ENCODE assay signal across 12 mouse cellular contexts in the genomic region with DNA sequence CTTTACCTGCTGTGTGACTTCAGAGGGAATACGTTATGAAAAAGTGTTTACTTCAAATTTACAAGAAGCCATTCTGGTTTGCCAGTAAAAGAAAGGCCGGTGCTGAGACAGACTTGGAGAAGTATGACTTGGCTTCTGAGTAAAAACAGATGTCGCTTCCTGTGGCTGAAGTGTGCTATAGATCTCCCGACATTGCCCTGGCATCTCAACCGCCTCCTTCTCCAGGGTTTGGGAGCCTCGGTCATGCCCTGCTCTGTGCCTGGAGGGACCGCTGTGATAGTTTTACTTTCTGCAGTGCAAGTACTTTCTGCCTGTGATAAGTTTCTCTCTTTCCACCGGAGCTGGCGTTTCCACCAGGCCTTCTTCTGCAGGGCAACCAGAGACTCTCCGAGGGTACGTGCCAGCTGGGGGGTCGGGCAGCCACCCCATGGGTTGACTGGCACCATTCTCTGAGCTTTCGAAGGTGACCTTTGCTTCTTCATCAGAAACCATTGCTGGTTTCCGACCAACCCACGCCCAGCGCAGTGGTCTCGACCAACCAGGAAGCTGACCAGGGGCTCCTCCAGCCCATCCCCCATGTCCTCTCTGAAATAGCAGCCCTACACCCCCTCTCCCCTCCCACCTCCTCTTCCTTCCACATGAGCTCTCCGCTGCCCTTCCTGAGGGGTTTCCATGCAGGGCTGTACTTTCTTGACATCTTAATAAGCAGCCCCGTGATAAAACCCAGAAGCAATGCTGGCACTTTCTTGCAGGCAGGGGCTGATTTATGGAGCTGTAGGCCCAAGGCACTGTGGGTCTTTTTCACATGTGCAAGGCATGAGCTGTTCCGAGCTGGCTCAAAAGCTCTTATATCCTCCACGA. TPM values are rescaled to one million over a fixed set of nuclear protein-coding genes. Genes with fewer than 3 reads are reported as not detected.
DNase-seq lines count a peak whose midpoint lies in the region; ATAC-seq and TF ChIP-seq lines count a peak whose summit lies in the region.
"Had no signal": no experiment of that assay in that cellular context is flagged by ENCODE, and none has a peak within 500 bp of the region (broad histone marks: within the 10 kb centered on the region; RNA-seq: fewer than 3 reads in every experiment).

No protein-coding gene starts in this region.

- H3K36me3 ChIP-seq in heart, embryonic 11.5 days (ENCODE audit: control insufficient read depth, insufficient read depth, low read length), result no peaks in the 10 kb centered on the region
- H3K36me3 ChIP-seq in lung, postnatal 0 days (ENCODE audit: insufficient read depth, low read length), result no peaks in the 10 kb centered on the region
- H3K36me3 ChIP-seq in intestine, embryonic 15.5 days, result no peaks in the 10 kb centered on the region
- no peaks in the 10 kb centered on the region for H3K36me3 ChIP-seq in stomach, embryonic 16.5 days (ENCODE audit: control insufficient read depth, insufficient read depth, low read length)
- H3K36me3 ChIP-seq in forebrain, postnatal 0 days (ENCODE audit: insufficient read depth), result no peaks in the 10 kb centered on the region

- 0 out of 2 replicates have a peak, but pooled peaks cover 3% of the 10 kb centered on the region for H3K4me1 ChIP-seq in heart, embryonic 11.5 days (ENCODE audit: control insufficient read depth, insufficient read depth, low read length)
- H3K4me1 ChIP-seq in lung, postnatal 0 days (ENCODE audit: insufficient read depth, low read depth, low read length), result no peaks in the 10 kb centered on the region
- H3K4me1 ChIP-seq in intestine, embryonic 15.5 days (replicated peaks), result peaks cover 13% of the 10 kb centered on the region
- H3K4me1 ChIP-seq in stomach, embryonic 16.5 days (ENCODE audit: control insufficient read depth, insufficient read depth, low read length), result no peaks in the 10 kb centered on the region
- no peaks in the 10 kb centered on the region for H3K4me1 ChIP-seq in forebrain, postnatal 0 days (ENCODE audit: insufficient read depth)

- 0 out of 2 replicates have a peak, but pooled peaks have one; percentile 26 for ATAC-seq in heart, embryonic 11.5 days (replicated peaks; ENCODE audit: insufficient number of reproducible peaks, low FRiP score, low TSS enrichment)
- ATAC-seq in lung, postnatal 0 days, result peak; percentile 59
- ATAC-seq in intestine, embryonic 15.5 days, result peak; percentile 74
- ATAC-seq in stomach, embryonic 16.5 days (ENCODE audit: insufficient read depth, low FRiP score), result peak; percentile 72; the same call in 1 of the 2 replicates
- no peak for ATAC-seq in forebrain, postnatal 0 days
- ATAC-seq: inflammation-experienced regulatory T-cells, adult 6 months had no signal

- no peak overlapping the region for H3K9ac ChIP-seq in heart, embryonic 11.5 days (ENCODE audit: low read depth, low read length)
- H3K9ac ChIP-seq in lung, postnatal 0 days (replicated peaks; ENCODE audit: low read depth), result no peak overlapping the region
- no peak overlapping the region for H3K9ac ChIP-seq in intestine, embryonic 15.5 days
- H3K9ac ChIP-seq in stomach, embryonic 16.5 days (ENCODE audit: low read length), result peak overlapping the region; percentile 8; the same call in 1 of the 2 replicates
- H3K9ac ChIP-seq in forebrain, postnatal 0 days, result no peak overlapping the region

- no peak for TF ChIP-seq EP300 in lung, postnatal 0 days (IDR thresholded peaks at IDR 0.05)

- whole genome bisulfite sequencing in heart, embryonic 11.5 days (ENCODE audit: insufficient replicate concordance), result 67% methylated on average over 21 of the region's 21 CpGs
- WGBS in lung, postnatal 0 days, result 62% methylated on average over 21 of the region's 21 CpGs
- 41% methylated on average over 21 of the region's 21 CpGs for WGBS in intestine, embryonic 15.5 days
- WGBS in stomach, embryonic 16.5 days, result 59% methylated on average over 21 of the region's 21 CpGs
- WGBS in forebrain, postnatal 0 days, result 87% methylated on average over 21 of the region's 21 CpGs

- intact Hi-C loops in heart, postnatal 25 days (cut with DNase I), result no loop called here

- no peak for DNase-seq in heart, postnatal 25 days (ENCODE audit: low spot score)
- DNase-seq in lung, postnatal 0 days (ENCODE audit: low spot score), result peak; percentile 52
- no peak for DNase-seq in lung, postnatal 25 days (ENCODE audit: low spot score)
- no peak for DNase-seq in forebrain, postnatal 0 days
- no peak for DNase-seq in adrenal gland, postnatal 10 days
- DNase-seq: cerebellum, postnatal 10 days; right cerebral cortex, adult 18-20 months had no signal

- no peaks in the 10 kb centered on the region for H3K27me3 ChIP-seq in heart, embryonic 11.5 days (ENCODE audit: control insufficient read depth, insufficient read depth, low read length)
- no peaks in the 10 kb centered on the region for H3K27me3 ChIP-seq in lung, postnatal 0 days (replicated peaks; ENCODE audit: insufficient read depth, low read length)
- H3K27me3 ChIP-seq in intestine, embryonic 15.5 days (replicated peaks), result no peaks in the 10 kb centered on the region
- H3K27me3 ChIP-seq in stomach, embryonic 16.5 days (ENCODE audit: control insufficient read depth, insufficient read depth, low read length), result no peaks in the 10 kb centered on the region
- no peaks in the 10 kb centered on the region for H3K27me3 ChIP-seq in forebrain, postnatal 0 days (ENCODE audit: insufficient read depth, low read length)

- H3K27ac ChIP-seq in heart, embryonic 11.5 days (ENCODE audit: low read depth, low read length), result peak overlapping the region; percentile 59
- no peak overlapping the region for H3K27ac ChIP-seq in lung, postnatal 0 days (ENCODE audit: low read length)
- peak overlapping the region; percentile 79 for H3K27ac ChIP-seq in intestine, embryonic 15.5 days
- H3K27ac ChIP-seq in stomach, embryonic 16.5 days (ENCODE audit: low read length), result peak overlapping the region; percentile 68
- H3K27ac ChIP-seq in forebrain, postnatal 0 days (ENCODE audit: low read depth, low read length), result no peak overlapping the region

- no peak overlapping the region for H3K4me2 ChIP-seq in heart, embryonic 11.5 days
- no peak overlapping the region for H3K4me2 ChIP-seq in lung, postnatal 0 days (replicated peaks; ENCODE audit: low read depth, low read length)
- peak overlapping the region; percentile 52 for H3K4me2 ChIP-seq in intestine, embryonic 15.5 days (replicated peaks)
- no peak overlapping the region; the same call in 1 of the 2 replicates for H3K4me2 ChIP-seq in stomach, embryonic 16.5 days (ENCODE audit: low read depth, low read length)
- H3K4me2 ChIP-seq in forebrain, postnatal 0 days (ENCODE audit: low read depth), result no peak overlapping the region

- no peaks in the 10 kb centered on the region; the same call in 1 of the 2 replicates for H3K9me3 ChIP-seq in heart, embryonic 11.5 days (replicated peaks; ENCODE audit: control insufficient read depth, low read length)
- H3K9me3 ChIP-seq in lung, postnatal 0 days (ENCODE audit: low read length), result no peaks in the 10 kb centered on the region
- no peaks in the 10 kb centered on the region for H3K9me3 ChIP-seq in intestine, embryonic 15.5 days
- no peaks in the 10 kb centered on the region for H3K9me3 ChIP-seq in stomach, embryonic 16.5 days (replicated peaks; ENCODE audit: control insufficient read depth, low read length)
- H3K9me3 ChIP-seq in forebrain, postnatal 0 days (ENCODE audit: low read length), result no peaks in the 10 kb centered on the region

- TF ChIP-seq CTCF in lung, postnatal 0 days (IDR thresholded peaks at IDR 0.05), result no peak
- TF ChIP-seq CTCF in forebrain, postnatal 0 days (IDR thresholded peaks at IDR 0.05; ENCODE audit: low read depth), result no peak

- H3K4me3 ChIP-seq in heart, embryonic 11.5 days (ENCODE audit: low read depth, low read length), result no peak overlapping the region
- no peak overlapping the region for H3K4me3 ChIP-seq in lung, postnatal 0 days (ENCODE audit: low read depth, low read length)
- no peak overlapping the region for H3K4me3 ChIP-seq in intestine, embryonic 15.5 days (replicated peaks)
- no peak overlapping the region for H3K4me3 ChIP-seq in stomach, embryonic 16.5 days (replicated peaks; ENCODE audit: low read length)
- H3K4me3 ChIP-seq in forebrain, postnatal 0 days (ENCODE audit: low read depth, low read length), result no peak overlapping the region
- H3K4me3 ChIP-seq: myocyte had no signal

RNA-seq across cellular contexts. Expression of gene Ing1, which starts 30.4 kb away (rescaled TPM):
- polyA plus RNA-seq in heart, embryonic 11.5 days (2014; fragmentation: Nextera tagmentation; extraction: Ambion mirVana), result 29.3 and 29.8 TPM in 2 replicates
- 10 to 100 TPM; 22.7 TPM for total RNA-seq in heart, postnatal 25 days (2021)
- polyA plus RNA-seq in lung, postnatal 0 days (2015; fragmentation: Nextera tagmentation; extraction: Ambion mirVana), result 40.9 and 42.5 TPM in 2 replicates
- 34.2 and 35.0 TPM in 2 replicates for polyA plus RNA-seq in intestine, embryonic 15.5 days (2015; fragmentation: Nextera tagmentation; extraction: Ambion mirVana)
- polyA plus RNA-seq in stomach, embryonic 16.5 days (2015; fragmentation: Nextera tagmentation; extraction: Ambion mirVana), result 24.7 and 24.9 TPM in 2 replicates
- total RNA-seq in forebrain, postnatal 0 days (2014; rRNA removed), result 30.8 and 34.7 TPM in 2 replicates
- 43.5 and 49.9 TPM in 2 replicates for polyA plus RNA-seq in forebrain, postnatal 0 days (2015; fragmentation: Nextera tagmentation; extraction: Ambion mirVana)
- total RNA-seq in adrenal gland, postnatal 10 days (2021), result 10 to 100 TPM; 31.2 to 35.7 TPM

RNA-seq across cellular contexts. Expression of gene Cars2, which starts 35.2 kb away (rescaled TPM):
- polyA plus RNA-seq in heart, embryonic 11.5 days (2014; fragmentation: Nextera tagmentation; extraction: Ambion mirVana), result 22.9 and 25.7 TPM in 2 replicates
- 10 to 100 TPM; 43.5 to 48.1 TPM for total RNA-seq in heart, postnatal 25 days (2021)
- 13.7 and 16.5 TPM in 2 replicates for polyA plus RNA-seq in lung, postnatal 0 days (2015; fragmentation: Nextera tagmentation; extraction: Ambion mirVana)
- polyA plus RNA-seq in intestine, embryonic 15.5 days (2015; fragmentation: Nextera tagmentation; extraction: Ambion mirVana), result 26.2 and 33.1 TPM in 2 replicates
- 24.3 and 26.9 TPM in 2 replicates for polyA plus RNA-seq in stomach, embryonic 16.5 days (2015; fragmentation: Nextera tagmentation; extraction: Ambion mirVana)
- total RNA-seq in forebrain, postnatal 0 days (2014; rRNA removed), result 39.3 and 49.9 TPM in 2 replicates
- 23.3 and 25.9 TPM in 2 replicates for polyA plus RNA-seq in forebrain, postnatal 0 days (2015; fragmentation: Nextera tagmentation; extraction: Ambion mirVana)
- total RNA-seq in adrenal gland, postnatal 10 days (2021), result 10 to 100 TPM; 38.4 to 39.3 TPM

RNA-seq across cellular contexts. Expression of gene Ankrd10, which starts 49.8 kb away (rescaled TPM):
- 60.3 and 63.1 TPM in 2 replicates for polyA plus RNA-seq in heart, embryonic 11.5 days (2014; fragmentation: Nextera tagmentation; extraction: Ambion mirVana)
- 10 to 100 TPM; 24.4 to 25.4 TPM for total RNA-seq in heart, postnatal 25 days (2021)
- 38.9 and 39.2 TPM in 2 replicates for polyA plus RNA-seq in lung, postnatal 0 days (2015; fragmentation: Nextera tagmentation; extraction: Ambion mirVana)
- 79.1 and 79.9 TPM in 2 replicates for polyA plus RNA-seq in intestine, embryonic 15.5 days (2015; fragmentation: Nextera tagmentation; extraction: Ambion mirVana)
- 75.1 and 83.0 TPM in 2 replicates for polyA plus RNA-seq in stomach, embryonic 16.5 days (2015; fragmentation: Nextera tagmentation; extraction: Ambion mirVana)
- total RNA-seq in forebrain, postnatal 0 days (2014; rRNA removed), result 123 and 141 TPM in 2 replicates
- 79.6 and 89.2 TPM in 2 replicates for polyA plus RNA-seq in forebrain, postnatal 0 days (2015; fragmentation: Nextera tagmentation; extraction: Ambion mirVana)
- total RNA-seq in adrenal gland, postnatal 10 days (2021), result 10 to 100 TPM; 48.7 to 78.5 TPM

Comparison
In these comparisons a context has a peak if more than half of its experiments do, and no peak if none do; other contexts are left out.
1. H3K27ac ChIP-seq: peak in heart, embryonic 11.5 days (single experiment), intestine, embryonic 15.5 days (single experiment) and stomach, embryonic 16.5 days (single experiment); none in lung, postnatal 0 days (single experiment) and forebrain, postnatal 0 days (single experiment).